In genomic region chr1:171269848-171270572, GRCm38 (mm10) we compare ENCODE assay signal across 8 mouse cellular contexts. TPM values are rescaled to one million over a fixed set of nuclear protein-coding genes. Genes with fewer than 3 reads are reported as not detected.
A peak's percentile ranks its signal among the peaks of the same experiment; 100 is the strongest.
DNase-seq lines count a peak whose midpoint lies in the region; ATAC-seq lines count a peak whose summit lies in the region.

B4galt3 (plus strand) TSS chr1:171270328.

- WGBS in embryonic facial prominence, embryonic 11.5 days: 3% methylated on average over 36 of the region's 36 CpGs
- 4% methylated on average over 36 of the region's 36 CpGs for WGBS in midbrain, embryonic 11.5 days

- H3K4me1 ChIP-seq in embryonic facial prominence, embryonic 11.5 days (ENCODE audit: control insufficient read depth, insufficient read depth, low read length): peaks cover 3% of the 10 kb centered on the region
- peaks cover 10% of the 10 kb centered on the region for H3K4me1 ChIP-seq in midbrain, embryonic 11.5 days (ENCODE audit: control insufficient read depth, insufficient read depth, low read length)

- ATAC-seq in embryonic facial prominence, embryonic 11.5 days (replicated peaks; ENCODE audit: insufficient number of reproducible peaks, low FRiP score, low TSS enrichment, low read depth): peak; percentile 90
- peak; percentile 96 for ATAC-seq in midbrain, embryonic 11.5 days (ENCODE audit: low FRiP score)

- H3K36me3 ChIP-seq in embryonic facial prominence, embryonic 11.5 days (replicated peaks; ENCODE audit: control insufficient read depth, insufficient read depth, low read depth, low read length): peaks cover 4% of the 10 kb centered on the region
- peaks cover 5% of the 10 kb centered on the region for H3K36me3 ChIP-seq in midbrain, embryonic 11.5 days (ENCODE audit: control insufficient read depth, insufficient read depth, low read length)

- DNase-seq in adrenal gland, postnatal 14 days: peak; percentile 98
- peak; percentile 94 for DNase-seq in embryonic facial prominence, embryonic 11.5 days (ENCODE audit: low spot score)
- DNase-seq in heart, adult 11 months: peak; percentile 99
- peak; percentile 94 for DNase-seq in kidney, adult 11 months
- peak; percentile 95 for DNase-seq in left cerebral cortex, postnatal 4 days
- peak; percentile 100 for DNase-seq in midbrain, embryonic 11.5 days (ENCODE audit: low spot score, missing footprints)
- peak; percentile 93 for DNase-seq in right cerebral cortex, postnatal 4 days
- peak; percentile 94 for DNase-seq in yolk sac, embryonic 10.5 days (ENCODE audit: low spot score)

- peak within 1 kb of the TSS; percentile 80 for H3K4me3 ChIP-seq in embryonic facial prominence, embryonic 11.5 days (ENCODE audit: low read depth, low read length)
- peak within 1 kb of the TSS; percentile 74 for H3K4me3 ChIP-seq in midbrain, embryonic 11.5 days (ENCODE audit: low read depth, low read length)

- H3K27me3 ChIP-seq in embryonic facial prominence, embryonic 11.5 days (ENCODE audit: control insufficient read depth, insufficient read depth, low read length): no peaks in the 10 kb centered on the region
- no peaks in the 10 kb centered on the region for H3K27me3 ChIP-seq in midbrain, embryonic 11.5 days (ENCODE audit: control insufficient read depth, insufficient read depth, low read length)

- peak within 1 kb of the TSS; percentile 93 for H3K4me2 ChIP-seq in embryonic facial prominence, embryonic 11.5 days (ENCODE audit: low read depth, low read length)
- peak within 1 kb of the TSS; percentile 97 for H3K4me2 ChIP-seq in midbrain, embryonic 11.5 days

- intact Hi-C loops in left cerebral cortex, postnatal 4 days (cut with DNase I): no loop called here

- no peaks in the 10 kb centered on the region for H3K9me3 ChIP-seq in embryonic facial prominence, embryonic 11.5 days (replicated peaks; ENCODE audit: control insufficient read depth, low read length)
- no peaks in the 10 kb centered on the region for H3K9me3 ChIP-seq in midbrain, embryonic 11.5 days (ENCODE audit: control insufficient read depth, low read length)

- no peak within 1 kb of the TSS; the same call in 1 of the 2 replicates for H3K27ac ChIP-seq in embryonic facial prominence, embryonic 11.5 days (replicated peaks; ENCODE audit: low read depth, low read length)
- no peak within 1 kb of the TSS for H3K27ac ChIP-seq in midbrain, embryonic 11.5 days (ENCODE audit: low read depth, low read length)

- H3K9ac ChIP-seq in embryonic facial prominence, embryonic 11.5 days (replicated peaks; ENCODE audit: low read length): peak within 1 kb of the TSS; percentile 72
- peak within 1 kb of the TSS; percentile 78 for H3K9ac ChIP-seq in midbrain, embryonic 11.5 days (ENCODE audit: low read length)

RNA-seq across cellular contexts. Expression of gene B4galt3, which starts in this region (rescaled TPM):
- total RNA-seq in adrenal gland, postnatal 14 days (2021): 31.1 and 34.1 TPM in 2 replicates
- 56.8 and 60.5 TPM in 2 replicates for polyA plus RNA-seq in embryonic facial prominence, embryonic 11.5 days (2014; fragmentation: Nextera tagmentation; extraction: Ambion mirVana)
- 10 to 100 TPM; 74.2 to 87.8 TPM for total RNA-seq in left cerebral cortex, postnatal 4 days (2021)
- 49.5 and 58.4 TPM in 2 replicates for polyA plus RNA-seq in midbrain, embryonic 11.5 days (2014; fragmentation: Nextera tagmentation; extraction: Ambion mirVana)
